In genomic region chr2:77781390-77781789, GRCm38 (mm10) we compare ENCODE assay signal across 20 mouse cellular contexts. TPM values are rescaled to one million over a fixed set of nuclear protein-coding genes. Genes with fewer than 3 reads are reported as not detected.
DNase-seq lines count a peak whose midpoint lies in the region; ATAC-seq and TF ChIP-seq lines count a peak whose summit lies in the region.
"Had no signal": no experiment of that assay in that cellular context is flagged by ENCODE, and none has a peak within 500 bp of the region (broad histone marks: within the 10 kb centered on the region; RNA-seq: fewer than 3 reads in every experiment).

No protein-coding gene starts in this region.

- no peak overlapping the region for H3K4me2 ChIP-seq in kidney, embryonic 16.5 days (replicated peaks; ENCODE audit: low read depth, low read length)
- H3K4me2 ChIP-seq in lung, postnatal 0 days (replicated peaks; ENCODE audit: low read depth, low read length) = no peak overlapping the region
- 0 out of 2 replicates have a peak overlapping the region, but pooled peaks have one; percentile 9 for H3K4me2 ChIP-seq in stomach, embryonic 16.5 days (ENCODE audit: low read depth, low read length)
- H3K4me2 ChIP-seq: forebrain, embryonic 15.5 days; hindbrain, embryonic 14.5 days; kidney, embryonic 15.5 days; liver, embryonic 15.5 days had no signal

- no peak for ATAC-seq in kidney, embryonic 16.5 days (ENCODE audit: low FRiP score, low TSS enrichment)
- no peak for ATAC-seq in lung, postnatal 0 days
- 0 out of 2 replicates have a peak, but pooled peaks have one; percentile 62 for ATAC-seq in stomach, embryonic 16.5 days (ENCODE audit: insufficient read depth, low FRiP score)
- ATAC-seq: CD4-positive, CD25-positive, alpha-beta regulatory T cell, adult 4 months; forebrain, embryonic 15.5 days; midbrain, embryonic 16.5 days had no signal

- no peak for TF ChIP-seq EP300 in lung, postnatal 0 days (IDR thresholded peaks at IDR 0.05)

- H3K27me3 ChIP-seq in kidney, embryonic 16.5 days (ENCODE audit: insufficient read depth, low read length) = no peaks in the 10 kb centered on the region
- no peaks in the 10 kb centered on the region for H3K27me3 ChIP-seq in lung, postnatal 0 days (replicated peaks; ENCODE audit: insufficient read depth, low read length)
- H3K27me3 ChIP-seq in stomach, embryonic 16.5 days (ENCODE audit: control insufficient read depth, insufficient read depth, low read length) = no peaks in the 10 kb centered on the region
- H3K27me3 ChIP-seq: forebrain, embryonic 15.5 days; kidney, embryonic 15.5 days; liver, embryonic 15.5 days had no signal

- no peak overlapping the region for H3K27ac ChIP-seq in gastrocnemius, adult 2 months
- no peak overlapping the region for H3K27ac ChIP-seq in kidney, embryonic 16.5 days (ENCODE audit: low read length)
- no peak overlapping the region for H3K27ac ChIP-seq in lung, postnatal 0 days (ENCODE audit: low read length)
- H3K27ac ChIP-seq in stomach, embryonic 16.5 days (ENCODE audit: low read length) = no peak overlapping the region
- H3K27ac ChIP-seq: forebrain, embryonic 15.5 days; hindbrain, embryonic 14.5 days; kidney, embryonic 15.5 days; liver, embryonic 15.5 days; macrophage had no signal

- H3K4me3 ChIP-seq in gastrocnemius, adult 2 months = peak overlapping the region; percentile 39
- no peak overlapping the region for H3K4me3 ChIP-seq in kidney, embryonic 16.5 days (ENCODE audit: low read length)
- H3K4me3 ChIP-seq in lung, postnatal 0 days (ENCODE audit: low read depth, low read length) = no peak overlapping the region
- no peak overlapping the region for H3K4me3 ChIP-seq in stomach, embryonic 16.5 days (replicated peaks; ENCODE audit: low read length)
- H3K4me3 ChIP-seq: forebrain, embryonic 15.5 days; kidney, embryonic 15.5 days; liver, embryonic 15.5 days had no signal

- no peaks in the 10 kb centered on the region for H3K9me3 ChIP-seq in kidney, embryonic 16.5 days (ENCODE audit: low read length)
- H3K9me3 ChIP-seq in lung, postnatal 0 days (ENCODE audit: low read length) = no peaks in the 10 kb centered on the region
- H3K9me3 ChIP-seq in stomach, embryonic 16.5 days (replicated peaks; ENCODE audit: control insufficient read depth, low read length) = no peaks in the 10 kb centered on the region
- H3K9me3 ChIP-seq: forebrain, embryonic 15.5 days; kidney, embryonic 15.5 days; liver, embryonic 15.5 days had no signal

- H3K4me1 ChIP-seq in kidney, embryonic 16.5 days (ENCODE audit: insufficient read depth, low read length) = peaks cover 20% of the 10 kb centered on the region
- no peaks in the 10 kb centered on the region for H3K4me1 ChIP-seq in lung, postnatal 0 days (ENCODE audit: insufficient read depth, low read depth, low read length)
- peaks cover 10% of the 10 kb centered on the region; the same call in 1 of the 2 replicates for H3K4me1 ChIP-seq in stomach, embryonic 16.5 days (ENCODE audit: control insufficient read depth, insufficient read depth, low read length)
- H3K4me1 ChIP-seq: liver, embryonic 15.5 days had no signal

- DNase-seq in gastrocnemius, adult 2 months = peak; percentile 21
- DNase-seq in gastrocnemius, adult 18-20 months (ENCODE audit: low spot score) = no peak
- peak; percentile 31 for DNase-seq in kidney, postnatal 10 days
- peak; percentile 12 for DNase-seq in lung, postnatal 0 days (ENCODE audit: low spot score)
- DNase-seq in lung, adult 18-20 months = no peak
- DNase-seq: adrenal gland, postnatal 14 days; cerebellum, adult 2 months; gastrocnemius, postnatal 36 days; kidney, adult 11 months; layer of hippocampus, postnatal 36 days; liver had no signal

- intact Hi-C loops in gastrocnemius, adult 2 months (cut with DNase I) = no loop called here

- H3K36me3 ChIP-seq in kidney, embryonic 16.5 days (ENCODE audit: insufficient read depth, low read length) = no peaks in the 10 kb centered on the region
- no peaks in the 10 kb centered on the region for H3K36me3 ChIP-seq in lung, postnatal 0 days (ENCODE audit: insufficient read depth, low read length)
- no peaks in the 10 kb centered on the region for H3K36me3 ChIP-seq in stomach, embryonic 16.5 days (ENCODE audit: control insufficient read depth, insufficient read depth, low read length)
- H3K36me3 ChIP-seq: forebrain, embryonic 15.5 days; kidney, embryonic 15.5 days; liver, embryonic 15.5 days had no signal

- no peak overlapping the region for H3K9ac ChIP-seq in kidney, embryonic 16.5 days (replicated peaks; ENCODE audit: low read length)
- H3K9ac ChIP-seq in lung, postnatal 0 days (replicated peaks; ENCODE audit: low read depth) = no peak overlapping the region
- H3K9ac ChIP-seq in stomach, embryonic 16.5 days (ENCODE audit: low read length) = no peak overlapping the region
- H3K9ac ChIP-seq: forebrain, embryonic 15.5 days; hindbrain, embryonic 14.5 days; kidney, embryonic 15.5 days; liver, embryonic 15.5 days had no signal

- 66% methylated on average over 7 of the region's 7 CpGs for WGBS in kidney, embryonic 16.5 days
- WGBS in lung, postnatal 0 days = 57% methylated on average over 7 of the region's 7 CpGs
- WGBS in stomach, embryonic 16.5 days = 39% methylated on average over 7 of the region's 7 CpGs

- no peak for TF ChIP-seq CTCF in gastrocnemius, adult 2 months (IDR thresholded peaks at IDR 0.05)
- TF ChIP-seq CTCF in lung, postnatal 0 days (IDR thresholded peaks at IDR 0.05) = no peak

RNA-seq across cellular contexts. Expression of gene Zfp385b, which starts 38.0 kb away (rescaled TPM):
- 1 to 10 TPM; 2.5 to 8.4 TPM for total RNA-seq in gastrocnemius, adult 2 months (2021)
- total RNA-seq in gastrocnemius, adult 18-20 months (2021) = 1 to 10 TPM; 5.5 to 6.8 TPM
- polyA plus RNA-seq in kidney, embryonic 16.5 days (2015; fragmentation: Nextera tagmentation; extraction: Ambion mirVana) = 6.8 and 6.9 TPM in 2 replicates
- 13.9 and 15.8 TPM in 2 replicates for polyA plus RNA-seq in lung, postnatal 0 days (2015; fragmentation: Nextera tagmentation; extraction: Ambion mirVana)
- 5.6 and 6.6 TPM in 2 replicates for polyA plus RNA-seq in stomach, embryonic 16.5 days (2015; fragmentation: Nextera tagmentation; extraction: Ambion mirVana)
- polyA plus RNA-seq: macrophage had no signal

Comparison
In these comparisons a context has a peak if more than half of its experiments do, and no peak if none do; other contexts are left out.
1. DNase-seq: peak in gastrocnemius, adult 2 months (single experiment), kidney, postnatal 10 days (single experiment) and lung, postnatal 0 days (single experiment); none in gastrocnemius, adult 18-20 months (single experiment) and lung, adult 18-20 months (0 of 2).